ENCODE assay signal across 8 mouse cellular contexts in the genomic region with DNA sequence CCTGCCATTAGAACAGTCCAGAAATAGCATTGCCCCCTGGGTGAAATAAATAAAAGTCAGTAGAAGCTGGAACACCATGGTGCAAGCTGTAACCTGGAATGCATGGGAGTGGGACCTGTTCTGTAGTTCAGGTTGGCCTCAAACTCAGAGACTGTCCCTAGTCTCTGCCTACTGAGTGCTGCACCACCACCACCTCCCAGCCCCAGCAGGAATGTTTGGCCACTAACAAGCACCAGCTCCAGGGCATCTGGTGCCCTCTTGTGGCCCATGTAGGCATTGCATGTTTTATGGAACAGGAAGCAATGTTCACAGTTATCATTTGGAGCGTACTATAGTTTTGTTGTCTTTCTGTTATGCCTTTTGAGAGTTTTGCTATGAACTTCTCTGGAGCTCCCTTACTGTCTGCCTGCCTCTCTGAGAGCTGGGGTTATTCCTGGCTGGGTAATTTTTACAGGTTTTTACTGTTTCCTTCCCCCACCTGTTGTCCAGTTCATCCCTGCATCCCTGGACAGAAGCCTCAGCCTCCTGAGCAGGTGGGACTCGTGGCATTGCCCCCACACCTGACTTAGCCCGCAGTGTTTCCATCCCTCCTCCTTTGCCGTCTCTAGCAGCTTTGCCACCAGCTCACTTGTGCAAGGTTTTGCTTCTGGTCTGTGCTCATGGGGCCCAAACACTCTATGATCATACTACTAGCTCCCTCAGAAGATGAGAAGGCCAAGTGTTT.
DNase-seq lines count a peak whose midpoint lies in the region; ATAC-seq and TF ChIP-seq lines count a peak whose summit lies in the region.

No protein-coding gene starts in this region.

- no peak overlapping the region for H3K4me3 ChIP-seq in MEL (ENCODE audit: control insufficient read depth in 1 of 2, insufficient read depth in 1 of 2, low read depth in 2 of 2, low read length in 2 of 2)
- peak overlapping the region; percentile 0 for H3K4me3 ChIP-seq in cerebellum, adult 2 months (replicated peaks; ENCODE audit: insufficient read depth, low read depth, low read length)
- H3K4me3 ChIP-seq in hindbrain, embryonic 11.5 days (ENCODE audit: low read depth, low read length), result no peak overlapping the region
- no peak overlapping the region for H3K4me3 ChIP-seq in lung, postnatal 0 days (ENCODE audit: low read depth, low read length)

- H3K36me3 ChIP-seq in MEL (ENCODE audit: control insufficient read depth in 1 of 2, insufficient read depth in 2 of 2, low read length in 2 of 2), result peaks cover 0 to 10% of the 10 kb centered on the region in 2 experiments; a peak in 2 of 4 replicates
- H3K36me3 ChIP-seq in hindbrain, embryonic 11.5 days (ENCODE audit: control insufficient read depth, insufficient read depth, low read length), result no peaks in the 10 kb centered on the region
- no peaks in the 10 kb centered on the region for H3K36me3 ChIP-seq in lung, postnatal 0 days (ENCODE audit: insufficient read depth, low read length)

- TF ChIP-seq POLR2A in MEL (IDR thresholded peaks at IDR 0.05; ENCODE audit: control insufficient read depth in 1 of 2, insufficient read depth in 1 of 2, low read depth in 1 of 2, low read length in 2 of 2, poor library complexity in 1 of 2), result no peak
- no peak for TF ChIP-seq POLR2A in cerebellum, adult 2 months (IDR thresholded peaks at IDR 0.05; ENCODE audit: borderline replicate concordance, insufficient read depth, low read length)

- no peak overlapping the region for H3K4me2 ChIP-seq in hindbrain, embryonic 11.5 days (replicated peaks; ENCODE audit: low read depth, low read length)
- no peak overlapping the region for H3K4me2 ChIP-seq in lung, postnatal 0 days (replicated peaks; ENCODE audit: low read depth, low read length)

- TF ChIP-seq EP300 in MEL (IDR thresholded peaks at IDR 0.05; ENCODE audit: low read depth in 1 of 2, low read length in 2 of 2), result no peak
- TF ChIP-seq EP300 in lung, postnatal 0 days (IDR thresholded peaks at IDR 0.05), result no peak

- H3K79me2 ChIP-seq in MEL (ENCODE audit: control insufficient read depth, insufficient read depth, low read length, poor library complexity), result no peaks in the 10 kb centered on the region

- H3K9me3 ChIP-seq in MEL (replicated peaks; ENCODE audit: insufficient read depth, low read length), result no peaks in the 10 kb centered on the region
- H3K9me3 ChIP-seq in hindbrain, embryonic 11.5 days (ENCODE audit: control insufficient read depth, low read length), result no peaks in the 10 kb centered on the region
- no peaks in the 10 kb centered on the region for H3K9me3 ChIP-seq in lung, postnatal 0 days (ENCODE audit: low read length)

- 0 out of 4 replicates have a peak, but pooled peaks cover 0 to 2% of the 10 kb centered on the region in 2 experiments for H3K4me1 ChIP-seq in MEL (ENCODE audit: control insufficient read depth in 1 of 2, insufficient read depth in 2 of 2, low read length in 2 of 2)
- no peaks in the 10 kb centered on the region for H3K4me1 ChIP-seq in cerebellum, adult 2 months (ENCODE audit: control insufficient read depth, insufficient read depth, low read length)
- no peaks in the 10 kb centered on the region for H3K4me1 ChIP-seq in hindbrain, embryonic 11.5 days (replicated peaks; ENCODE audit: control insufficient read depth, insufficient read depth, low read length)
- H3K4me1 ChIP-seq in lung, postnatal 0 days (ENCODE audit: insufficient read depth, low read depth, low read length), result no peaks in the 10 kb centered on the region; the same call in 1 of the 2 replicates

- 56% methylated on average over 4 of the region's 4 CpGs for WGBS in cerebellum, adult 2 months
- 68% methylated on average over 4 of the region's 4 CpGs for WGBS in hindbrain, embryonic 11.5 days
- 50% methylated on average over 4 of the region's 4 CpGs for WGBS in lung, postnatal 0 days

- ATAC-seq in frontal cortex, adult (ENCODE audit: low TSS enrichment), result peak; percentile 77
- peak; percentile 57; the same call in 1 of the 2 replicates for ATAC-seq in hindbrain, embryonic 11.5 days (ENCODE audit: low FRiP score)
- peak; percentile 76 for ATAC-seq in lung, postnatal 0 days

- no peak overlapping the region for H3K9ac ChIP-seq in MEL (ENCODE audit: control insufficient read depth, low read depth, low read length, poor library complexity, severe bottlenecking)
- no peak overlapping the region for H3K9ac ChIP-seq in hindbrain, embryonic 11.5 days (ENCODE audit: low read depth, low read length)
- no peak overlapping the region for H3K9ac ChIP-seq in lung, postnatal 0 days (replicated peaks; ENCODE audit: low read depth)

- H3K27ac ChIP-seq in MEL (ENCODE audit: control insufficient read depth, low read depth, low read length), result no peak overlapping the region
- H3K27ac ChIP-seq in cerebellum, adult 2 months (ENCODE audit: insufficient read depth, low read length), result no peak overlapping the region
- no peak overlapping the region for H3K27ac ChIP-seq in hindbrain, embryonic 11.5 days (ENCODE audit: low read depth, low read length)
- no peak overlapping the region for H3K27ac ChIP-seq in lung, postnatal 0 days (ENCODE audit: low read length)

- peak; percentile 87 for DNase-seq in MEL (ENCODE audit: low read depth, low spot score)
- DNase-seq in cerebellum, adult 2 months, result peak; percentile 80 to 87
- DNase-seq in hindbrain, embryonic 11.5 days (ENCODE audit: low spot score), result peak; percentile 89
- peak; percentile 75 for DNase-seq in layer of hippocampus, adult 9-11 months
- DNase-seq in lung, postnatal 0 days (ENCODE audit: low spot score), result peak; percentile 83
- peak; percentile 86 for DNase-seq in ovary, postnatal 14 days (ENCODE audit: low spot score)
- DNase-seq in thymus, postnatal 10 days (ENCODE audit: low spot score in 2 of 2), result peak; percentile 80 to 91

- H3K27me3 ChIP-seq in MEL (ENCODE audit: control insufficient read depth in 1 of 2, insufficient read depth in 2 of 2, low read length in 2 of 2), result no peaks in the 10 kb centered on the region
- no peaks in the 10 kb centered on the region for H3K27me3 ChIP-seq in cerebellum, adult 2 months (ENCODE audit: control insufficient read depth, insufficient read depth, low read length)
- H3K27me3 ChIP-seq in hindbrain, embryonic 11.5 days (ENCODE audit: control insufficient read depth, insufficient read depth, low read length), result no peaks in the 10 kb centered on the region
- H3K27me3 ChIP-seq in lung, postnatal 0 days (replicated peaks; ENCODE audit: insufficient read depth, low read length), result no peaks in the 10 kb centered on the region

- peak; percentile 95 for TF ChIP-seq RAD21 in MEL (IDR thresholded peaks at IDR 0.05; ENCODE audit: low read depth, low read length)

- TF ChIP-seq CTCF in MEL (IDR thresholded peaks at IDR 0.05 in 2 of 3, conservative IDR thresholded peaks at IDR 0.05 in 1 of 3; ENCODE audit: control insufficient read depth in 1 of 3, insufficient read depth in 1 of 3, low read depth in 2 of 3, low read length in 3 of 3, poor library complexity in 1 of 3, severe bottlenecking in 1 of 3), result peak; percentile 85 to 98 (median 96)
- peak; percentile 97 for TF ChIP-seq CTCF in cerebellum, adult 2 months (IDR thresholded peaks at IDR 0.05; ENCODE audit: borderline replicate concordance, insufficient read depth, low read depth, low read length)
- peak; percentile 99 for TF ChIP-seq CTCF in lung, postnatal 0 days (IDR thresholded peaks at IDR 0.05)

TF ChIP-seq in MEL, 35 proteins besides CTCF, POLR2A, EP300 and RAD21 (continues in another document):
- TF ChIP-seq BHLHE40 (IDR thresholded peaks at IDR 0.05; ENCODE audit: borderline replicate concordance, low read depth, low read length) (0 out of 2 replicates have a peak, but pooled peaks have one; percentile 33), SMC3 (IDR thresholded peaks at IDR 0.05; ENCODE audit: low read depth, low read length) (peak; percentile 94), ELF1 (IDR thresholded peaks at IDR 0.05; ENCODE audit: low read depth, low read length) (0 out of 2 replicates have a peak, but pooled peaks have one; percentile 57), UBTF (IDR thresholded peaks at IDR 0.05; ENCODE audit: borderline replicate concordance, insufficient read depth, low read depth, low read length) (no peak), NELFE (IDR thresholded peaks at IDR 0.05; ENCODE audit: low read depth, low read length) (no peak), USF2 (IDR thresholded peaks at IDR 0.05; ENCODE audit: borderline replicate concordance in 1 of 2, insufficient read depth in 1 of 2, low read depth in 1 of 2, low read length in 2 of 2) (no peak), CHD1 (IDR thresholded peaks at IDR 0.05; ENCODE audit: low read depth, low read length) (no peak), ETS1 (IDR thresholded peaks at IDR 0.05; ENCODE audit: low read depth, low read length) (no peak), ZKSCAN1 (IDR thresholded peaks at IDR 0.05; ENCODE audit: low read depth, low read length) (no peak), JUND (IDR thresholded peaks at IDR 0.05; ENCODE audit: low read depth, low read length) (no peak), MAZ (IDR thresholded peaks at IDR 0.05; ENCODE audit: low read depth, low read length) (no peak), TCF12 (IDR thresholded peaks at IDR 0.05; ENCODE audit: low read depth, low read length) (no peak), TAL1 (IDR thresholded peaks at IDR 0.05; ENCODE audit: low read length) (no peak), MAX (IDR thresholded peaks at IDR 0.05; ENCODE audit: low read length) (no peak), ZC3H11A (IDR thresholded peaks at IDR 0.05; ENCODE audit: low read depth, low read length) (peak; percentile 82), SIN3A (IDR thresholded peaks at IDR 0.05; ENCODE audit: low read length) (peak; percentile 81), CHD2 (IDR thresholded peaks at IDR 0.05; ENCODE audit: low read length) (no peak), MYC (IDR thresholded peaks at IDR 0.05; ENCODE audit: low read depth, low read length) (0 out of 2 replicates have a peak, but pooled peaks have one; percentile 27), MEF2A (IDR thresholded peaks at IDR 0.05; ENCODE audit: extremely low read depth, insufficient replicate concordance, low read depth, low read length, poor library complexity, severe bottlenecking) (no peak), TBP (IDR thresholded peaks at IDR 0.05; ENCODE audit: low read depth, low read length) (no peak), RCOR1 (IDR thresholded peaks at IDR 0.05; ENCODE audit: low read depth, low read length) (peak; percentile 16; the same call in 1 of the 2 replicates), MXI1 (IDR thresholded peaks at IDR 0.05; ENCODE audit: low read depth, low read length) (0 out of 2 replicates have a peak, but pooled peaks have one; percentile 17), ZNF384 (IDR thresholded peaks at IDR 0.05; ENCODE audit: low read depth, low read length) (peak; percentile 48), USF1 (IDR thresholded peaks at IDR 0.05; ENCODE audit: low read depth, low read length) (no peak), POLR2AphosphoS2 (IDR thresholded peaks at IDR 0.05; ENCODE audit: low read length) (no peak), ZMIZ1 (IDR thresholded peaks at IDR 0.05; ENCODE audit: low read depth, low read length) (no peak), E2F4 (IDR thresholded peaks at IDR 0.05; ENCODE audit: borderline replicate concordance, low read depth, low read length) (no peak)
